Comparison of ENCODE assay signal across 7 mouse cellular contexts in the genomic region with DNA sequence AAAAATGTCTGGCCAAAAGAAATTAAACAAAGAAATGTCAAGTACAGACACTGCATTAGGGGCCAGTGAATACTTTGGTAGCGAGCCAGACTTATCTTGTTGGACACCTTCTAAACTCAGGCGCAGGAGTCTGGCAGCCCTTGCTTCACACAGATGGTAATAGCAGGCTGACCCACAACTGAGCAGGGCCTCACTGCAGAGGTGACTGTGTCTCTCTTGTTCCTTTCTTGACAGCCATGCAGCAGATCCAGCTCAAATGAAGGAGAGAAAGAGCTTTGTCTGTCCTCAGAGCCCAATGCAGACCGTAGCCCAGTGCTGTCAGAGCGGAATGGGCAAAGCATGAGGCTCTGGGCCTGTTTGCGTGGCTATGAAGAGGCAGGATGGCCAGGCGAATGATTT.
DNase-seq lines count a peak whose midpoint lies in the region; ATAC-seq and TF ChIP-seq lines count a peak whose summit lies in the region.

No protein-coding gene starts in this region.

- 0 out of 2 replicates have a peak, but pooled peaks cover 3% of the 10 kb centered on the region for H3K4me1 ChIP-seq in brown adipose tissue, adult 24 weeks (ENCODE audit: control insufficient read depth, insufficient read depth, insufficient read length, low read length)
- H3K4me1 ChIP-seq in heart, postnatal 0 days (ENCODE audit: control insufficient read depth, insufficient read depth) = peaks cover 22% of the 10 kb centered on the region
- H3K4me1 ChIP-seq in lung, embryonic 16.5 days (replicated peaks; ENCODE audit: control insufficient read depth, insufficient read depth, low read length) = peaks cover 31% of the 10 kb centered on the region
- H3K4me1 ChIP-seq in stomach, embryonic 16.5 days (ENCODE audit: control insufficient read depth, insufficient read depth, low read length) = peaks cover 29% of the 10 kb centered on the region

- H3K4me3 ChIP-seq in brown adipose tissue, adult 24 weeks (ENCODE audit: insufficient read depth, low read depth, low read length) = no peak overlapping the region
- no peak overlapping the region for H3K4me3 ChIP-seq in heart, postnatal 0 days (ENCODE audit: low read depth, low read length)
- H3K4me3 ChIP-seq in lung, embryonic 16.5 days (ENCODE audit: low read length) = no peak overlapping the region
- H3K4me3 ChIP-seq in stomach, embryonic 16.5 days (replicated peaks; ENCODE audit: low read length) = no peak overlapping the region

- peak; percentile 78 for ATAC-seq in heart, postnatal 0 days (ENCODE audit: insufficient read depth, low read depth)
- peak; percentile 85 for ATAC-seq in lung, embryonic 16.5 days (ENCODE audit: low read depth)
- peak; percentile 73 for ATAC-seq in stomach, embryonic 16.5 days (ENCODE audit: insufficient read depth, low FRiP score)

- no peak for TF ChIP-seq EP300 in heart, postnatal 0 days (IDR thresholded peaks at IDR 0.05; ENCODE audit: low read depth)

- TF ChIP-seq CTCF in heart, postnatal 0 days (IDR thresholded peaks at IDR 0.05; ENCODE audit: low read depth) = no peak

- 46% methylated on average over 6 of the region's 6 CpGs for WGBS in heart, postnatal 0 days
- 35% methylated on average over 6 of the region's 6 CpGs for WGBS in lung, embryonic 16.5 days
- 44% methylated on average over 6 of the region's 6 CpGs for whole genome bisulfite sequencing in stomach, embryonic 16.5 days

- H3K9me3 ChIP-seq in heart, postnatal 0 days (replicated peaks; ENCODE audit: control insufficient read depth, low read length) = no peaks in the 10 kb centered on the region
- H3K9me3 ChIP-seq in lung, embryonic 16.5 days (ENCODE audit: control insufficient read depth, low read length) = no peaks in the 10 kb centered on the region
- H3K9me3 ChIP-seq in stomach, embryonic 16.5 days (replicated peaks; ENCODE audit: control insufficient read depth, low read length) = no peaks in the 10 kb centered on the region

- H3K27me3 ChIP-seq in heart, postnatal 0 days (ENCODE audit: control insufficient read depth, insufficient read depth, low read length) = no peaks in the 10 kb centered on the region
- no peaks in the 10 kb centered on the region for H3K27me3 ChIP-seq in lung, embryonic 16.5 days (ENCODE audit: control insufficient read depth, insufficient read depth, low read depth, low read length)
- H3K27me3 ChIP-seq in stomach, embryonic 16.5 days (ENCODE audit: control insufficient read depth, insufficient read depth, low read length) = no peaks in the 10 kb centered on the region

- H3K27ac ChIP-seq in brown adipose tissue, adult 24 weeks (replicated peaks; ENCODE audit: low read depth, low read length) = peak overlapping the region; percentile 61
- peak overlapping the region; percentile 95 for H3K27ac ChIP-seq in heart, postnatal 0 days (ENCODE audit: low read depth)
- H3K27ac ChIP-seq in lung, embryonic 16.5 days (ENCODE audit: low read length) = peak overlapping the region; percentile 99
- peak overlapping the region; percentile 97 for H3K27ac ChIP-seq in stomach, embryonic 16.5 days (ENCODE audit: low read length)

- H3K4me2 ChIP-seq in heart, postnatal 0 days (ENCODE audit: low read depth, low read length) = no peak overlapping the region
- no peak overlapping the region for H3K4me2 ChIP-seq in lung, embryonic 16.5 days (ENCODE audit: low read depth, low read length)
- H3K4me2 ChIP-seq in stomach, embryonic 16.5 days (ENCODE audit: low read depth, low read length) = peak overlapping the region; percentile 23

- 0 out of 2 replicates have a peak overlapping the region, but pooled peaks have one; percentile 14 for H3K9ac ChIP-seq in heart, postnatal 0 days (replicated peaks; ENCODE audit: low read depth, low read length)
- H3K9ac ChIP-seq in lung, embryonic 16.5 days (ENCODE audit: low read length) = peak overlapping the region; percentile 59
- H3K9ac ChIP-seq in stomach, embryonic 16.5 days (ENCODE audit: low read length) = peak overlapping the region; percentile 55

- no peaks in the 10 kb centered on the region for H3K36me3 ChIP-seq in heart, postnatal 0 days (replicated peaks; ENCODE audit: control insufficient read depth, insufficient read depth, low read length)
- no peaks in the 10 kb centered on the region for H3K36me3 ChIP-seq in lung, embryonic 16.5 days (ENCODE audit: control insufficient read depth, insufficient read depth, low read length)
- H3K36me3 ChIP-seq in stomach, embryonic 16.5 days (ENCODE audit: control insufficient read depth, insufficient read depth, low read length) = no peaks in the 10 kb centered on the region

- DNase-seq in cerebellum, postnatal 25 days = peak; percentile 44 to 45
- DNase-seq in heart, postnatal 0 days (ENCODE audit: low spot score) = peak; percentile 48
- no peak for DNase-seq in right cerebral cortex, postnatal 10 days (ENCODE audit: low spot score in 2 of 2)
- DNase-seq in adrenal gland, postnatal 4 days (ENCODE audit: low spot score in 2 of 2) = no peak

Comparison
In these comparisons a context has a peak if more than half of its experiments do, and no peak if none do; other contexts are left out.
1. DNase-seq: peak in cerebellum, postnatal 25 days (2 of 2) and heart, postnatal 0 days (single experiment); none in right cerebral cortex, postnatal 10 days (0 of 2) and adrenal gland, postnatal 4 days (0 of 2).
2. Peak in every context shown above with its lines, with median percentiles within 50 percentile points of each other: H3K27ac ChIP-seq, ATAC-seq and H3K9ac ChIP-seq.